Mouse (Mus musculus) CH12.LX (cell line): Measurements from ENCODE around the gene Cenpu.

Experiments
- CHD2 ChIP-seq: IDR thresholded peaks from 2 replicates; pipeline ENCODE4 v1.6.1; 2011; ENCODE audit warnings: low read length, improper control_type of control experiment
- CTCF ChIP-seq, 2 experiments: IDR thresholded peaks in 1 of 2; conservative IDR thresholded peaks in 1 of 2; 2 replicates each; pipeline ENCODE4 v1.5.1; 2011 to 2012; ENCODE audit warnings: low read depth in 2 of 2, low read length in 2 of 2, improper control_type of control experiment in 1 of 2, inconsistent platforms in 1 of 2, mild to moderate bottlenecking in 1 of 2, moderate library complexity in 1 of 2
- EP300 ChIP-seq: IDR thresholded peaks from 2 replicates; pipeline ENCODE4 v1.6.1; 2011; ENCODE audit warnings: low read length, improper control_type of control experiment
- ETS1 ChIP-seq: conservative IDR thresholded peaks from 2 replicates; pipeline ENCODE4 v1.6.1; 2012; ENCODE audit warnings: low read depth, mild to moderate bottlenecking, inconsistent platforms, low read length, improper control_type of control experiment, moderate library complexity
- JUND ChIP-seq: conservative IDR thresholded peaks from 2 replicates; pipeline ENCODE4 v1.6.1; 2011; ENCODE audit warnings: low read depth, low read length, improper control_type of control experiment
- MAZ ChIP-seq: IDR thresholded peaks from 2 replicates; pipeline ENCODE4 v1.6.1; 2012; ENCODE audit warnings: low read depth, mild to moderate bottlenecking, inconsistent platforms, low read length, improper control_type of control experiment, moderate library complexity
- MEF2A ChIP-seq: IDR thresholded peaks from 2 replicates; pipeline ENCODE4 v1.6.1; 2014; ENCODE audit warnings: low read depth, mild to moderate bottlenecking, inconsistent platforms, low read length, improper control_type of control experiment, borderline replicate concordance
- NELFE ChIP-seq: IDR thresholded peaks from 2 replicates; pipeline ENCODE4 v1.6.1; 2011; ENCODE audit warnings: low read depth, low read length, improper control_type of control experiment
- POLR2A ChIP-seq: IDR thresholded peaks from 2 replicates; pipeline ENCODE4 v1.6.1; 2011; ENCODE audit warnings: low read depth, mild to moderate bottlenecking, improper control_type of control experiment, low read length
- POLR2AphosphoS2 ChIP-seq: IDR thresholded peaks from 2 replicates; pipeline ENCODE4 v1.6.1; 2011; ENCODE audit warnings: low read depth, low read length, improper control_type of control experiment
- RAD21 ChIP-seq: IDR thresholded peaks from 2 replicates; pipeline ENCODE4 v1.6.1; 2011; ENCODE audit warnings: low read depth, mild to moderate bottlenecking, low read length, improper control_type of control experiment, moderate library complexity
- SIN3A ChIP-seq: IDR thresholded peaks from 2 replicates; pipeline ENCODE4 v1.6.1; 2012; ENCODE audit warnings: low read length, improper control_type of control experiment, inconsistent platforms
- UBTF ChIP-seq: IDR thresholded peaks from 2 replicates; pipeline ENCODE4 v1.6.1; 2012; ENCODE audit warnings: low read depth, mild to moderate bottlenecking, inconsistent platforms, low read length, improper control_type of control experiment, moderate library complexity
- ZNF384 ChIP-seq: IDR thresholded peaks from 2 replicates; pipeline ENCODE4 v1.6.1; 2012; ENCODE audit warnings: low read depth, low read length, improper control_type of control experiment, inconsistent platforms

GRCm38 (mm10) chr8:46570673-46571072 is 18.8 kb downstream of the Cenpu start:
- TF ChIP-seq EP300 (no peak), CTCF (conservative IDR thresholded peaks at IDR 0.05 in 1 of 2, IDR thresholded peaks at IDR 0.05 in 1 of 2; ENCODE audit: low read depth in 2 of 2, low read length in 2 of 2) (no peak), POLR2AphosphoS2 (no peak), POLR2A (no peak), NELFE (no peak), ZNF384 (no peak), ETS1 (no peak), UBTF (no peak), MAZ (no peak), RAD21 (no peak), CHD2 (no peak), SIN3A (no peak), JUND (no peak), MEF2A (no peak)
